Mouse (Mus musculus) neutrophil, adult 83 days (primary cell): Measurements from ENCODE around the gene I0C0044D17Rik. TPM values are rescaled to one million over a fixed set of nuclear protein-coding genes. Genes with fewer than 3 reads are reported as not detected.

Source experiments
- total RNA-seq, 2 experiments: library from RNA; stranded (reverse); gene quantifications; one replicate each; pipeline ENCODE4 v1.2.4; 2023

Gene I0C0044D17Rik
- not detected for total RNA-seq

GRCm38 (mm10) chr4:98823740-98824139 is at the start of gene I0C0044D17Rik:
Gene I0C0044D17Rik (minus strand): TSS chr4:98823840.

GRCm38 (mm10) chr4:98817184-98817911 is 6.3 kb downstream of the I0C0044D17Rik start, which contains the start of gene Kank4:
Gene Kank4 (minus strand): TSS chr4:98817537.

Other genes with a start within 250 kb of the I0C0044D17Rik start
- gene L1td1, start 97.1 kb downstream of the I0C0044D17Rik start, total RNA-seq, result not detected
- under 1 TPM; 0.13 to 0.55 TPM for gene Kank4, start 6.3 kb downstream of the I0C0044D17Rik start, total RNA-seq
- gene Usp1, start 100.0 kb upstream of the I0C0044D17Rik start, total RNA-seq, result 10 to 100 TPM; 65.1 to 66.5 TPM
- gene Angptl3, start 207.1 kb upstream of the I0C0044D17Rik start, total RNA-seq, result under 1 TPM in 1 of 2 experiments, not detected in 1; 0.64 TPM